Mouse (Mus musculus): Measurements from ENCODE around the gene Hcrtr1. TPM values are rescaled to one million over a fixed set of nuclear protein-coding genes. Genes with fewer than 3 reads are reported as not detected.

Hcrtr1 gene
- total RNA-seq, 2 experiments from 2014 or later = not detected

Other genes starting within 250 kb of the Hcrtr1 start
- gene Spocd1, start 210.1 kb downstream of the Hcrtr1 start, total RNA-seq (2021) = not detected
- gene Adgrb2, start 154.5 kb downstream of the Hcrtr1 start, total RNA-seq (2021) = 1 to 10 TPM; 2.5 to 2.6 TPM
- 10 to 100 TPM; 61.7 to 92.4 TPM for gene Col16a1, start 91.5 kb downstream of the Hcrtr1 start, total RNA-seq (2021)
- gene Pef1, start 36.8 kb downstream of the Hcrtr1 start, total RNA-seq (2021) = 10 to 100 TPM; 29.3 to 31.7 TPM
- 10 to 100 TPM; 27.7 to 33.1 TPM for gene Tinagl1, start 35.8 kb upstream of the Hcrtr1 start, total RNA-seq (2021)
- not detected for gene Gm853, start 83.0 kb upstream of the Hcrtr1 start, total RNA-seq (2021)
- 10 to 100 TPM; 47.8 to 51.5 TPM for gene Serinc2, start 139.8 kb upstream of the Hcrtr1 start, total RNA-seq (2021)
- 100 to 1,000 TPM; 465 to 601 TPM for gene Fabp3, start 169.2 kb upstream of the Hcrtr1 start, total RNA-seq (2021)
- gene Gm10570, start 169.3 kb upstream of the Hcrtr1 start, total RNA-seq (2021) = not detected
- gene Zcchc17, start 220.6 kb upstream of the Hcrtr1 start, total RNA-seq (2021) = 10 to 100 TPM; 45.4 to 46.9 TPM
- gene Snrnp40, start 220.8 kb upstream of the Hcrtr1 start, total RNA-seq (2021) = 10 to 100 TPM; 27.2 to 29.5 TPM

Data from gastrocnemius, postnatal 10 days (tissue).